Comparison of ENCODE assay signal across 14 mouse cellular contexts in genomic region chr6:125588241-125588640, GRCm38 (mm10). TPM values are rescaled to one million over a fixed set of nuclear protein-coding genes. Genes with fewer than 3 reads are reported as not detected.
A peak's percentile ranks its signal among the peaks of the same experiment; 100 is the strongest.
DNase-seq lines count a peak whose midpoint lies in the region; ATAC-seq and TF ChIP-seq lines count a peak whose summit lies in the region.
"Had no signal": no experiment of that assay in that cellular context is flagged by ENCODE, and none has a peak within 500 bp of the region (broad histone marks: within the 10 kb centered on the region; RNA-seq: fewer than 3 reads in every experiment).

No protein-coding gene starts in this region.

- no peaks in the 10 kb centered on the region for H3K27me3 ChIP-seq in intestine, postnatal 0 days (replicated peaks; ENCODE audit: control insufficient read depth, insufficient read depth, low read length)
- H3K27me3 ChIP-seq in intestine, embryonic 16.5 days (replicated peaks; ENCODE audit: control insufficient read depth, insufficient read depth, low read length) = no peaks in the 10 kb centered on the region
- no peaks in the 10 kb centered on the region for H3K27me3 ChIP-seq in midbrain, postnatal 0 days (ENCODE audit: insufficient read depth, low read length)
- no peaks in the 10 kb centered on the region for H3K27me3 ChIP-seq in midbrain, embryonic 15.5 days (replicated peaks)
- no peaks in the 10 kb centered on the region for H3K27me3 ChIP-seq in ES-Bruce4 (ENCODE audit: control insufficient read depth, insufficient read depth, low read length, poor library complexity, severe bottlenecking)
- H3K27me3 ChIP-seq: embryonic facial prominence, embryonic 12.5 days; Patski had no signal

- no peak for TF ChIP-seq EP300 in ES-Bruce4 (IDR thresholded peaks at IDR 0.05; ENCODE audit: insufficient read depth, low read depth, low read length)

- 89% methylated on average over 12 of the region's 12 CpGs for WGBS in intestine, postnatal 0 days
- WGBS in intestine, embryonic 16.5 days = 89% methylated on average over 12 of the region's 12 CpGs
- 91% methylated on average over 12 of the region's 12 CpGs for WGBS in midbrain, postnatal 0 days
- 90% methylated on average over 12 of the region's 12 CpGs for WGBS in midbrain, embryonic 15.5 days

- H3K4me2 ChIP-seq in intestine, postnatal 0 days (replicated peaks; ENCODE audit: low read depth) = no peak overlapping the region
- no peak overlapping the region for H3K4me2 ChIP-seq in intestine, embryonic 16.5 days (ENCODE audit: low read depth, low read length)
- H3K4me2 ChIP-seq in midbrain, postnatal 0 days (ENCODE audit: low read depth, low read length, poor library complexity, severe bottlenecking) = no peak overlapping the region
- no peak overlapping the region for H3K4me2 ChIP-seq in midbrain, embryonic 15.5 days
- H3K4me2 ChIP-seq: embryonic facial prominence, embryonic 12.5 days; heart, embryonic 15.5 days had no signal

- no peak for TF ChIP-seq POLR2A in ES-Bruce4 (IDR thresholded peaks at IDR 0.05; ENCODE audit: insufficient read depth, low read length)

- H3K4me3 ChIP-seq in intestine, postnatal 0 days (ENCODE audit: low read depth, low read length) = no peak overlapping the region
- H3K4me3 ChIP-seq in intestine, embryonic 16.5 days (ENCODE audit: low read length) = no peak overlapping the region
- H3K4me3 ChIP-seq in midbrain, postnatal 0 days (ENCODE audit: low read depth, low read length) = no peak overlapping the region
- no peak overlapping the region for H3K4me3 ChIP-seq in midbrain, embryonic 15.5 days
- 0 out of 2 replicates have a peak overlapping the region, but pooled peaks have one; percentile 6 for H3K4me3 ChIP-seq in ES-Bruce4 (ENCODE audit: low read depth, low read length)
- H3K4me3 ChIP-seq: embryonic facial prominence, embryonic 12.5 days; heart, embryonic 15.5 days had no signal

- no peaks in the 10 kb centered on the region; the same call in 1 of the 2 replicates for H3K4me1 ChIP-seq in intestine, postnatal 0 days (replicated peaks; ENCODE audit: control insufficient read depth, insufficient read depth, low read length)
- peaks cover 19% of the 10 kb centered on the region for H3K4me1 ChIP-seq in intestine, embryonic 16.5 days (ENCODE audit: control insufficient read depth, insufficient read depth, low read length)
- 0 out of 2 replicates have a peak, but pooled peaks cover 4% of the 10 kb centered on the region for H3K4me1 ChIP-seq in midbrain, postnatal 0 days (ENCODE audit: insufficient read depth, low read length)
- H3K4me1 ChIP-seq in midbrain, embryonic 15.5 days = peaks cover 10% of the 10 kb centered on the region
- peaks cover 15% of the 10 kb centered on the region for H3K4me1 ChIP-seq in ES-Bruce4 (ENCODE audit: control insufficient read depth, insufficient read depth, low read length)
- H3K4me1 ChIP-seq: heart, embryonic 15.5 days had no signal

- H3K27ac ChIP-seq in intestine, postnatal 0 days (ENCODE audit: low read depth, low read length) = no peak overlapping the region
- H3K27ac ChIP-seq in intestine, embryonic 16.5 days (ENCODE audit: low read length) = no peak overlapping the region
- H3K27ac ChIP-seq in midbrain, postnatal 0 days (ENCODE audit: low read depth, low read length) = no peak overlapping the region
- H3K27ac ChIP-seq in midbrain, embryonic 15.5 days = no peak overlapping the region
- H3K27ac ChIP-seq in ES-Bruce4 (ENCODE audit: insufficient read depth, low read length) = no peak overlapping the region
- H3K27ac ChIP-seq: embryonic facial prominence, embryonic 12.5 days; heart, embryonic 15.5 days had no signal

- H3K9ac ChIP-seq in intestine, postnatal 0 days (ENCODE audit: low read depth, low read length) = no peak overlapping the region
- no peak overlapping the region for H3K9ac ChIP-seq in intestine, embryonic 16.5 days (ENCODE audit: low read depth, low read length)
- H3K9ac ChIP-seq in midbrain, postnatal 0 days (replicated peaks; ENCODE audit: low read length, poor library complexity, severe bottlenecking) = no peak overlapping the region
- H3K9ac ChIP-seq in midbrain, embryonic 15.5 days = no peak overlapping the region
- no peak overlapping the region for H3K9ac ChIP-seq in ES-Bruce4 (ENCODE audit: low read depth, poor library complexity, severe bottlenecking)
- H3K9ac ChIP-seq: embryonic facial prominence, embryonic 12.5 days; heart, embryonic 15.5 days had no signal

- no peaks in the 10 kb centered on the region for H3K9me3 ChIP-seq in intestine, postnatal 0 days (ENCODE audit: control insufficient read depth)
- no peaks in the 10 kb centered on the region for H3K9me3 ChIP-seq in intestine, embryonic 16.5 days (ENCODE audit: control insufficient read depth, low read length)
- no peaks in the 10 kb centered on the region for H3K9me3 ChIP-seq in midbrain, postnatal 0 days (ENCODE audit: low read length)
- no peaks in the 10 kb centered on the region for H3K9me3 ChIP-seq in midbrain, embryonic 15.5 days
- H3K9me3 ChIP-seq in ES-Bruce4 (replicated peaks; ENCODE audit: control insufficient read depth, insufficient read depth, low read length, poor library complexity, severe bottlenecking) = no peaks in the 10 kb centered on the region
- H3K9me3 ChIP-seq: embryonic facial prominence, embryonic 12.5 days; heart, embryonic 15.5 days had no signal

- DNase-seq in midbrain, postnatal 0 days (ENCODE audit: low spot score) = no peak
- DNase-seq in adrenal gland, postnatal 25 days = no peak
- DNase-seq: adrenal gland, adult 8-10 months; cerebellum, postnatal 25 days had no signal

- ATAC-seq in intestine, postnatal 0 days = no peak
- ATAC-seq in intestine, embryonic 16.5 days = no peak
- ATAC-seq in midbrain, postnatal 0 days (ENCODE audit: low FRiP score) = no peak
- ATAC-seq in midbrain, embryonic 15.5 days (replicated peaks) = no peak
- ATAC-seq in granulocyte monocyte progenitor cell, adult 5-6 weeks (replicated peaks; ENCODE audit: poor library complexity, severe bottlenecking) = peak; percentile 35; the same call in 1 of the 2 replicates
- ATAC-seq: CD4-positive, CD25-positive, alpha-beta regulatory T cell, adult 4 months; hindbrain, embryonic 16.5 days; Patski had no signal

- no peaks in the 10 kb centered on the region for H3K36me3 ChIP-seq in intestine, postnatal 0 days (ENCODE audit: control insufficient read depth, insufficient read depth)
- no peaks in the 10 kb centered on the region for H3K36me3 ChIP-seq in intestine, embryonic 16.5 days (ENCODE audit: control insufficient read depth, insufficient read depth, low read length)
- H3K36me3 ChIP-seq in midbrain, postnatal 0 days (ENCODE audit: insufficient read depth, low read length) = no peaks in the 10 kb centered on the region
- H3K36me3 ChIP-seq in midbrain, embryonic 15.5 days (replicated peaks) = no peaks in the 10 kb centered on the region
- no peaks in the 10 kb centered on the region for H3K36me3 ChIP-seq in ES-Bruce4 (ENCODE audit: control insufficient read depth, insufficient read depth, low read length, poor library complexity, severe bottlenecking)
- H3K36me3 ChIP-seq: embryonic facial prominence, embryonic 12.5 days; heart, embryonic 15.5 days had no signal

- peak; percentile 59 for TF ChIP-seq CTCF in intestine, postnatal 0 days (IDR thresholded peaks at IDR 0.05; ENCODE audit: low read depth)
- peak; percentile 51 for TF ChIP-seq CTCF in midbrain, postnatal 0 days (IDR thresholded peaks at IDR 0.05)
- TF ChIP-seq CTCF in ES-Bruce4 (IDR thresholded peaks at IDR 0.05; ENCODE audit: low read depth, low read length) = peak; percentile 31

RNA-seq across cellular contexts. Expression of gene Vwf, which starts 41.7 kb away (rescaled TPM):
- polyA plus RNA-seq in intestine, postnatal 0 days (2015; fragmentation: Nextera tagmentation; extraction: Ambion mirVana) = 10.6 and 13.2 TPM in 2 replicates
- 7.0 and 8.6 TPM in 2 replicates for polyA plus RNA-seq in intestine, embryonic 16.5 days (2015; fragmentation: Nextera tagmentation; extraction: Ambion mirVana)
- total RNA-seq in midbrain, postnatal 0 days (2014; rRNA removed) = 36.2 and 36.7 TPM in 2 replicates
- polyA plus RNA-seq in midbrain, postnatal 0 days (2015; fragmentation: Nextera tagmentation; extraction: Ambion mirVana) = 15.8 and 16.6 TPM in 2 replicates
- polyA plus RNA-seq in midbrain, embryonic 15.5 days (2015; fragmentation: Nextera tagmentation; extraction: Ambion mirVana) = 10.8 and 11.3 TPM in 2 replicates
- polyA plus RNA-seq in ES-Bruce4 (2011; ENCODE audit: insufficient read depth, insufficient read length, low read depth, missing spikeins) = 2.7 and 3.2 TPM in 2 replicates
- 0.43 and 5.1 TPM in 2 replicates for total RNA-seq in granulocyte monocyte progenitor cell, adult 5-6 weeks (2014; fragmentation: Nextera tagmentation)
- total RNA-seq in granulocyte monocyte progenitor cell, adult 5-6 weeks (2017) = 0.10 and 0.39 TPM in 2 replicates
- total RNA-seq in adrenal gland, postnatal 25 days (2021) = 5.8 and 6.9 TPM in 2 replicates
- polyA plus RNA-seq: CD4-positive, CD25-positive, alpha-beta regulatory T cell, adult 4 months had no signal
